Comparison of ENCODE assay signal across 8 mouse cellular contexts in genomic region chr8:79208691-79209640, GRCm38 (mm10). TPM values are rescaled to one million over a fixed set of nuclear protein-coding genes. Genes with fewer than 3 reads are reported as not detected.
A peak's percentile ranks its signal among the peaks of the same experiment; 100 is the strongest.
DNase-seq lines count a peak whose midpoint lies in the region; ATAC-seq and TF ChIP-seq lines count a peak whose summit lies in the region.

No protein-coding gene starts in this region.

- TF ChIP-seq EP300 in heart, adult 2 months (IDR thresholded peaks at IDR 0.05; ENCODE audit: insufficient read depth, low read depth, low read length) = 0 out of 2 replicates have a peak, but pooled peaks have one; percentile 38

- intact Hi-C loops in heart, adult 2 months (cut with DNase I) = loop anchor here (5.0 kb wide), 2 partner anchors 63 to 83 kb away; partner anchors contain the start of gene Mmaa

- H3K9me3 ChIP-seq in lung, embryonic 16.5 days (ENCODE audit: control insufficient read depth, low read length) = no peaks in the 10 kb centered on the region
- H3K9me3 ChIP-seq in stomach, embryonic 16.5 days (replicated peaks; ENCODE audit: control insufficient read depth, low read length) = no peaks in the 10 kb centered on the region

- peak; percentile 51 for TF ChIP-seq POLR2A in heart, adult 2 months (IDR thresholded peaks at IDR 0.05; ENCODE audit: insufficient read depth, low read depth, low read length)

- peaks cover 12% of the 10 kb centered on the region for H3K4me1 ChIP-seq in heart, adult 2 months (ENCODE audit: control insufficient read depth, insufficient read depth, low read length)
- H3K4me1 ChIP-seq in lung, embryonic 16.5 days (replicated peaks; ENCODE audit: control insufficient read depth, insufficient read depth, low read length) = peaks cover 24% of the 10 kb centered on the region
- H3K4me1 ChIP-seq in stomach, embryonic 16.5 days (ENCODE audit: control insufficient read depth, insufficient read depth, low read length) = peaks cover 25% of the 10 kb centered on the region

- no peak for TF ChIP-seq CTCF in heart, adult 2 months (IDR thresholded peaks at IDR 0.05)

- DNase-seq in adipocyte (ENCODE audit: low spot score) = peak; percentile 90
- peak; percentile 80 for DNase-seq in embryo, embryonic 10 days (ENCODE audit: low spot score)
- DNase-seq in heart, adult 2 months = peak; percentile 39 to 52
- DNase-seq in kidney, adult 11 months = peak; percentile 36
- no peak for DNase-seq in spleen, postnatal 14 days (ENCODE audit: low spot score in 2 of 2)
- DNase-seq in right cerebral cortex, postnatal 36 days (ENCODE audit: low spot score in 2 of 2) = no peak

- peak overlapping the region; percentile 37; the same call in 1 of the 2 replicates for H3K4me3 ChIP-seq in heart, adult 2 months
- H3K4me3 ChIP-seq in lung, embryonic 16.5 days (ENCODE audit: low read length) = peak overlapping the region; percentile 44; the same call in 1 of the 2 replicates
- peak overlapping the region; percentile 44 for H3K4me3 ChIP-seq in stomach, embryonic 16.5 days (replicated peaks; ENCODE audit: low read length)

- H3K9ac ChIP-seq in heart, adult 2 months (ENCODE audit: low read depth, low read length) = peak overlapping the region; percentile 63
- H3K9ac ChIP-seq in lung, embryonic 16.5 days (ENCODE audit: low read length) = peak overlapping the region; percentile 69
- peak overlapping the region; percentile 76 for H3K9ac ChIP-seq in stomach, embryonic 16.5 days (ENCODE audit: low read length)

- no peaks in the 10 kb centered on the region for H3K27me3 ChIP-seq in heart, adult 2 months (ENCODE audit: control insufficient read depth, insufficient read depth, low read length)
- no peaks in the 10 kb centered on the region for H3K27me3 ChIP-seq in lung, embryonic 16.5 days (ENCODE audit: control insufficient read depth, insufficient read depth, low read depth, low read length)
- H3K27me3 ChIP-seq in stomach, embryonic 16.5 days (ENCODE audit: control insufficient read depth, insufficient read depth, low read length) = no peaks in the 10 kb centered on the region

- peak overlapping the region; percentile 76 for H3K27ac ChIP-seq in heart, adult 2 months
- peak overlapping the region; percentile 87 for H3K27ac ChIP-seq in lung, embryonic 16.5 days (ENCODE audit: low read length)
- H3K27ac ChIP-seq in stomach, embryonic 16.5 days (ENCODE audit: low read length) = peak overlapping the region; percentile 95

- H3K36me3 ChIP-seq in heart, adult 2 months (ENCODE audit: control insufficient read depth, insufficient read depth, low read length) = peaks cover 4% of the 10 kb centered on the region; the same call in 1 of the 2 replicates
- H3K36me3 ChIP-seq in lung, embryonic 16.5 days (ENCODE audit: control insufficient read depth, insufficient read depth, low read length) = no peaks in the 10 kb centered on the region
- no peaks in the 10 kb centered on the region for H3K36me3 ChIP-seq in stomach, embryonic 16.5 days (ENCODE audit: control insufficient read depth, insufficient read depth, low read length)

- 8% methylated on average over 15 of the region's 15 CpGs for WGBS in heart, adult 2 months
- 16% methylated on average over 15 of the region's 15 CpGs for WGBS in lung, embryonic 16.5 days
- WGBS in stomach, embryonic 16.5 days = 15% methylated on average over 15 of the region's 15 CpGs

- no peaks in the 10 kb centered on the region for H3K79me2 ChIP-seq in heart, adult 2 months (replicated peaks; ENCODE audit: control insufficient read depth, insufficient read depth, low read length)

- ATAC-seq in lung, embryonic 16.5 days (ENCODE audit: low read depth) = peak; percentile 81
- peak; percentile 84 for ATAC-seq in stomach, embryonic 16.5 days (ENCODE audit: insufficient read depth, low FRiP score)

- H3K4me2 ChIP-seq in lung, embryonic 16.5 days (ENCODE audit: low read depth, low read length) = peak overlapping the region; percentile 72
- peak overlapping the region; percentile 76 for H3K4me2 ChIP-seq in stomach, embryonic 16.5 days (ENCODE audit: low read depth, low read length)

RNA-seq across cellular contexts. Expression of gene 1700011L22Rik, which starts 39.4 kb away (rescaled TPM):
- not detected for total RNA-seq in heart, adult 2 months (2021)
- polyA plus RNA-seq in heart, adult 2 months (2012; rRNA removed) = 0.88 TPM in 1 of 2 replicates, not detected in the other
- not detected in 2 replicates for polyA plus RNA-seq in lung, embryonic 16.5 days (2015; fragmentation: Nextera tagmentation; extraction: Ambion mirVana)
- not detected in 2 replicates for polyA plus RNA-seq in stomach, embryonic 16.5 days (2015; fragmentation: Nextera tagmentation; extraction: Ambion mirVana)

Comparison
In these comparisons a context has a peak if more than half of its experiments do, and no peak if none do; other contexts are left out.
1. DNase-seq: peak in adipocyte (single experiment), embryo, embryonic 10 days (single experiment), heart, adult 2 months (2 of 2) and kidney, adult 11 months (single experiment); none in spleen, postnatal 14 days (0 of 2) and right cerebral cortex, postnatal 36 days (0 of 2).
2. Peak in every context shown above with its lines, with median percentiles within 50 percentile points of each other: H3K27ac ChIP-seq, H3K4me3 ChIP-seq and H3K9ac ChIP-seq.